Mouse (Mus musculus) cortical plate, adult 2 months (tissue): ENCODE results near the gene Tcl1.

Experiments
- CTCF ChIP-seq: fragments of 200-500 bp; IDR thresholded peaks from 2 replicates; pipeline ENCODE4 v1.5.1; 2011; ENCODE audit warnings: mild to moderate bottlenecking, control low read depth, low read length; ENCODE audit not compliant: insufficient read depth; ENCODE audit errors: extremely low read depth
- POLR2A ChIP-seq: fragments of 200-500 bp; IDR thresholded peaks from 2 replicates; pipeline ENCODE4 v1.6.1; 2011; ENCODE audit warnings: mild to moderate bottlenecking, low read length, control low read depth; ENCODE audit not compliant: insufficient read depth; ENCODE audit errors: extremely low read depth

- no peak for TF ChIP-seq POLR2A
- TF ChIP-seq CTCF = no peak
Measured at GRCm38 (mm10) chr12:105222601-105223319, at the start of gene Tcl1.
